Mouse (Mus musculus) cortical plate, adult 2 months (tissue): Measurements from ENCODE around the gene Ppp2r3a.

Experiments
- CTCF ChIP-seq: fragments of 200-500 bp; IDR thresholded peaks from 2 replicates; pipeline ENCODE4 v1.5.1; 2011; ENCODE audit warnings: mild to moderate bottlenecking, control low read depth, low read length; ENCODE audit not compliant: insufficient read depth; ENCODE audit errors: extremely low read depth
- POLR2A ChIP-seq: fragments of 200-500 bp; IDR thresholded peaks from 2 replicates; pipeline ENCODE4 v1.6.1; 2011; ENCODE audit warnings: mild to moderate bottlenecking, low read length, control low read depth; ENCODE audit not compliant: insufficient read depth; ENCODE audit errors: extremely low read depth

DNA sequence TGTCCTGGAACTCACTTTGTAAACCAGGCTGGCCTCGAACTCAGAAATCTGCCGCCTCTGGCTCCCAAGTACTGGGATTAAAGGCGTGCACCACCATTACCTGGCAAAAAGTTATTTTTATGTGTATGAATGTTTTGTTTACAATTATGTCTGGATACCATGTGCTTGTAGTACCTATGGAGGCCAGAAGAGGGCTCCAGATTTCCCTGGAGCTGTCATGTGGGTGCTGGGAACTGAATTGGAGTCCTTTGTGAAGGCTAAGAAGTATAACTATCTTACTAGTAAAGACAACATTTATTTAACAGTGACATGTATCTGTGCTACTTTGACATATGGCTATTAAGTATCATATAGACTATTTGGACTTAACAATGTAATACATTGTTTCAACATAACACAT lies 181.8 kb downstream of the Ppp2r3a start:
- no peak for TF ChIP-seq CTCF
- no peak for TF ChIP-seq POLR2A
